ENCODE assay signal across 8 mouse cellular contexts in the genomic region with DNA sequence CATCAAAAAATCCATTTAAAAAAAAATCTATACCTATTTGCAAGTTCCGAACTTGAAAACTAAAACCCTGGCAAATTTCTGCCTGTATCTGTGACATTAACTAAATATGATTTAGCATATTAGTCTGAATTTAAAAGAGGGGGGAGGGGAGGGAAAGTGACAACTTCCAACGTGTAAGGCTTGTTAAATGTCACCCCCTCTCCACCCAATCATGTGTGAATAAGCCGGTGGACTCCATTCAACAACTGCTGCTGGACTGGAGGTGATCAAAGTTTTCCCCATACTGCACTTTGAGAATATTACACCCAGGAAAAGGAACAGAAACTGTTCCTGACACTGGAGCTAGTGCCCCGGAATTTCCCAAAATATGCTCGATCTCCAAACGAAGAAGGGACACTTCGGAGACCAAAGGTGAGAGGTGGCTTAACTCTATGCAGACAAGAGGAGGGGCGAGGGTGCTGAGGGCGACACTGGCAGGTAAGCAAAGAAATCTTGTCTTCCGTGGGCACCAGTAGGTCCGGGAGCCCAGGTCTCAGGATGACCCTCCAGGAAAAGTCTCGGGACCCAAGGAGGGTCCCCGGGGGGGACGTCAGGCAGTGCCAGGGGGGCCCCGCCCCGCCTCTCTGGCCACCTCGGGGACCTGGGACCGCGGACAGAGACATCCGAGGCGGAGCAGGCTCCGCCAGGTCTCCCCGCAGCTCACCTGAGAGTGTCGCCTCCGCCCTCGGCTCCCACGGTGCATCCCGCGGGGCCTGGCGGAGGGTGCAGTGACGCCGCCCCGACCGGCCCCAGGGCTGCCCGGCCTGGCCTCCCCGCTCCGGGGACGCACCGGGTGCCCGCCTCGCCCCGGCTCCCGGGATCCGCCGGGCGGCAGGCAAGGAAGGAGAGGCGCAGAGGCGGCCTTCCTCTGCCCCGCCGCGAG. TPM values are rescaled to one million over a fixed set of nuclear protein-coding genes. Genes with fewer than 3 reads are reported as not detected.
DNase-seq lines count a peak whose midpoint lies in the region; ATAC-seq and TF ChIP-seq lines count a peak whose summit lies in the region.

No protein-coding gene starts in this region.

- H3K4me2 ChIP-seq in heart, postnatal 0 days (ENCODE audit: low read depth, low read length): peak overlapping the region; percentile 93
- peak overlapping the region; percentile 82 for H3K4me2 ChIP-seq in forebrain, postnatal 0 days (ENCODE audit: low read depth)
- peak overlapping the region; percentile 69 for H3K4me2 ChIP-seq in liver, embryonic 16.5 days (ENCODE audit: low read depth, low read length)

- no peaks in the 10 kb centered on the region for H3K36me3 ChIP-seq in heart, postnatal 0 days (replicated peaks; ENCODE audit: control insufficient read depth, insufficient read depth, low read length)
- no peaks in the 10 kb centered on the region for H3K36me3 ChIP-seq in forebrain, postnatal 0 days (ENCODE audit: insufficient read depth)
- H3K36me3 ChIP-seq in liver, embryonic 16.5 days (ENCODE audit: control insufficient read depth, insufficient read depth): no peaks in the 10 kb centered on the region

- no peak for DNase-seq in heart, postnatal 0 days (ENCODE audit: low spot score)
- DNase-seq in heart, adult 18-20 months: no peak
- DNase-seq in adipocyte (ENCODE audit: low spot score): peak; percentile 49
- DNase-seq in forebrain, postnatal 0 days: no peak
- DNase-seq in retina, postnatal 1 day: peak; percentile 35
- DNase-seq in adrenal gland, adult 8-10 months: no peak

- peaks cover 5% of the 10 kb centered on the region; the same call in 1 of the 2 replicates for H3K9me3 ChIP-seq in heart, postnatal 0 days (replicated peaks; ENCODE audit: control insufficient read depth, low read length)
- no peaks in the 10 kb centered on the region for H3K9me3 ChIP-seq in forebrain, postnatal 0 days (ENCODE audit: low read length)
- H3K9me3 ChIP-seq in liver, embryonic 16.5 days (replicated peaks; ENCODE audit: control insufficient read depth, low read length): no peaks in the 10 kb centered on the region

- peak overlapping the region; percentile 96 for H3K27ac ChIP-seq in heart, postnatal 0 days (ENCODE audit: low read depth)
- H3K27ac ChIP-seq in forebrain, postnatal 0 days (ENCODE audit: low read depth, low read length): peak overlapping the region; percentile 95
- peak overlapping the region; percentile 97 for H3K27ac ChIP-seq in liver, embryonic 16.5 days (ENCODE audit: low read length)

- TF ChIP-seq CTCF in heart, postnatal 0 days (IDR thresholded peaks at IDR 0.05; ENCODE audit: low read depth): no peak
- TF ChIP-seq CTCF in forebrain, postnatal 0 days (IDR thresholded peaks at IDR 0.05; ENCODE audit: low read depth): no peak

- no peaks in the 10 kb centered on the region for H3K27me3 ChIP-seq in heart, postnatal 0 days (ENCODE audit: control insufficient read depth, insufficient read depth, low read length)
- no peaks in the 10 kb centered on the region; the same call in 1 of the 2 replicates for H3K27me3 ChIP-seq in forebrain, postnatal 0 days (ENCODE audit: insufficient read depth, low read length)
- no peaks in the 10 kb centered on the region for H3K27me3 ChIP-seq in liver, embryonic 16.5 days (ENCODE audit: control insufficient read depth, insufficient read depth, low read depth, low read length)

- peaks cover 13% of the 10 kb centered on the region; the same call in 1 of the 2 replicates for H3K4me1 ChIP-seq in heart, postnatal 0 days (ENCODE audit: control insufficient read depth, insufficient read depth)
- peaks cover 17% of the 10 kb centered on the region; the same call in 1 of the 2 replicates for H3K4me1 ChIP-seq in forebrain, postnatal 0 days (ENCODE audit: insufficient read depth)
- peaks cover 20% of the 10 kb centered on the region for H3K4me1 ChIP-seq in liver, embryonic 16.5 days (ENCODE audit: control insufficient read depth, low read depth, low read length)

- ATAC-seq in heart, postnatal 0 days (ENCODE audit: insufficient read depth, low read depth): peak; percentile 34
- peak; percentile 5 for ATAC-seq in CD4-positive, CD25-positive, alpha-beta regulatory T cell, adult 4 months
- ATAC-seq in forebrain, postnatal 0 days: peak; percentile 40
- ATAC-seq in liver, embryonic 16.5 days (ENCODE audit: low read depth): peak; percentile 61

- no peak for TF ChIP-seq EP300 in heart, postnatal 0 days (IDR thresholded peaks at IDR 0.05; ENCODE audit: low read depth)

- peak overlapping the region; percentile 99 for H3K9ac ChIP-seq in heart, postnatal 0 days (replicated peaks; ENCODE audit: low read depth, low read length)
- peak overlapping the region; percentile 97 for H3K9ac ChIP-seq in forebrain, postnatal 0 days
- peak overlapping the region; percentile 99 for H3K9ac ChIP-seq in liver, embryonic 16.5 days (ENCODE audit: low read depth, low read length)

- 3% methylated on average over 42 of the region's 51 CpGs for whole genome bisulfite sequencing in heart, postnatal 0 days
- WGBS in forebrain, postnatal 0 days: 3% methylated on average over 35 of the region's 51 CpGs
- 2% methylated on average over 39 of the region's 51 CpGs for WGBS in liver, embryonic 16.5 days (ENCODE audit: insufficient replicate concordance)

- H3K4me3 ChIP-seq in heart, postnatal 0 days (ENCODE audit: low read depth, low read length): peak overlapping the region; percentile 99
- H3K4me3 ChIP-seq in forebrain, postnatal 0 days (ENCODE audit: low read depth, low read length): peak overlapping the region; percentile 99
- peak overlapping the region; percentile 94 for H3K4me3 ChIP-seq in liver, embryonic 16.5 days (ENCODE audit: low read depth, low read length)

RNA-seq across cellular contexts. Expression of a gene that starts 0.6 kb away (rescaled TPM):
- 11.1 and 14.3 TPM in 2 replicates for total RNA-seq in heart, postnatal 0 days (2014; rRNA removed; ENCODE audit: low replicate concordance)
- 5.5 and 5.7 TPM in 2 replicates for polyA plus RNA-seq in heart, postnatal 0 days (2015; fragmentation: Nextera tagmentation; extraction: Ambion mirVana)
- total RNA-seq in heart, adult 18-20 months (2021): 10 to 100 TPM; 36.1 to 39.5 TPM
- polyA plus RNA-seq in CD4-positive, CD25-positive, alpha-beta regulatory T cell, adult 4 months (2017; shearing (Covaris generic)): 10 to 100 TPM in 1 of 2 experiments, 1 to 10 TPM in 1; 8.1 to 14.1 TPM
- total RNA-seq in forebrain, postnatal 0 days (2014; rRNA removed): 27.8 and 34.1 TPM in 2 replicates
- 5.7 and 10.1 TPM in 2 replicates for polyA plus RNA-seq in forebrain, postnatal 0 days (2015; fragmentation: Nextera tagmentation; extraction: Ambion mirVana)
- 4.1 and 4.4 TPM in 2 replicates for polyA plus RNA-seq in liver, embryonic 16.5 days (2015; fragmentation: Nextera tagmentation; extraction: Ambion mirVana)
- total RNA-seq in adrenal gland, adult 8-10 months (2022): 10 to 100 TPM; 29.9 to 44.4 (median 38.4) TPM

Comparison
In these comparisons a context has a peak if more than half of its experiments do, and no peak if none do; other contexts are left out.
1. ATAC-seq: peak in every context shown above with its lines; median percentile 61 in liver, embryonic 16.5 days; 40 in forebrain, postnatal 0 days; 34 in heart, postnatal 0 days; 5 in CD4-positive, CD25-positive, alpha-beta regulatory T cell, adult 4 months.
2. DNase-seq: peak in adipocyte (single experiment) and retina, postnatal 1 day (single experiment); none in heart, postnatal 0 days (single experiment), heart, adult 18-20 months (0 of 2), forebrain, postnatal 0 days (single experiment) and adrenal gland, adult 8-10 months (single experiment).
3. Peak in every context shown above with its lines, with median percentiles within 50 percentile points of each other: H3K27ac ChIP-seq, H3K4me2 ChIP-seq, H3K4me3 ChIP-seq and H3K9ac ChIP-seq.